Mouse (Mus musculus) NIH3T3 (cell line): ENCODE measurements around the gene Hsf2bp.

Experiments used
- DNase-seq: peaks from one replicate; pipeline ENCODE4 v3.0.0-alpha.2; 2012; ENCODE audit warnings: low read depth

Gene Hsf2bp

GRCm38 (mm10) chr17:32035609-32036508, at the start of gene Hsf2bp, which contains the start of gene Rrp1b:
Gene Hsf2bp (minus strand): TSS chr17:32036349.
Gene Rrp1b (plus strand): TSS chr17:32036100.
- DNase-seq: peak; percentile 90

GRCm38 (mm10) chr17:32083351-32083750, 47.2 kb upstream of the Hsf2bp start:
- DNase-seq: no peak

GRCm38 (mm10) chr17:32075164-32075563, 39.0 kb upstream of the Hsf2bp start:
- peak; percentile 80 for DNase-seq

- DNase-seq: peak; percentile 54
Observed at GRCm38 (mm10) chr17:32074658-32075057, 38.5 kb upstream of the Hsf2bp start.

- DNase-seq: peak; percentile 83
Observed at GRCm38 (mm10) chr17:32073359-32073758, 37.2 kb upstream of the Hsf2bp start.

- DNase-seq: no peak
Observed at GRCm38 (mm10) chr17:32068810-32069209, 32.7 kb upstream of the Hsf2bp start.

- no peak for DNase-seq
Observed at GRCm38 (mm10) chr17:32068381-32068780, 32.2 kb upstream of the Hsf2bp start.

GRCm38 (mm10) chr17:32067541-32067940, 31.4 kb upstream of the Hsf2bp start:
- no peak for DNase-seq

- DNase-seq: peak; percentile 78
Observed at GRCm38 (mm10) chr17:32064762-32065161, 28.6 kb upstream of the Hsf2bp start.

GRCm38 (mm10) chr17:32063654-32064053, 27.5 kb upstream of the Hsf2bp start:
- DNase-seq: no peak

GRCm38 (mm10) chr17:32061219-32061618, 25.1 kb upstream of the Hsf2bp start:
- no peak for DNase-seq

GRCm38 (mm10) chr17:32059084-32059483, 22.9 kb upstream of the Hsf2bp start:
- no peak for DNase-seq

- no peak for DNase-seq
Observed at GRCm38 (mm10) chr17:32057843-32058242, 21.7 kb upstream of the Hsf2bp start.

- no peak for DNase-seq
Observed at GRCm38 (mm10) chr17:32053677-32054076, 17.5 kb upstream of the Hsf2bp start.

GRCm38 (mm10) chr17:32052237-32053080, 16.3 kb upstream of the Hsf2bp start:
- DNase-seq: no peak

GRCm38 (mm10) chr17:32050609-32051008, 14.5 kb upstream of the Hsf2bp start:
- no peak for DNase-seq

GRCm38 (mm10) chr17:32049914-32050313, 13.8 kb upstream of the Hsf2bp start:
- DNase-seq: no peak

- no peak for DNase-seq
Observed at GRCm38 (mm10) chr17:32048351-32048750, 12.2 kb upstream of the Hsf2bp start.

- DNase-seq: no peak
Observed at GRCm38 (mm10) chr17:32046541-32046940, 10.4 kb upstream of the Hsf2bp start.

GRCm38 (mm10) chr17:32040263-32040662, 4.1 kb upstream of the Hsf2bp start:
- DNase-seq: no peak

- peak; percentile 76 for DNase-seq
Observed at GRCm38 (mm10) chr17:32036509-32037438, 625 bp upstream of the Hsf2bp start.

- no peak for DNase-seq
Observed at GRCm38 (mm10) chr17:32034322-32034721, 1.8 kb downstream of the Hsf2bp start.
